Mouse (Mus musculus) midbrain, embryonic 11.5 days (tissue): ENCODE measurements around the gene Rad51b. TPM values are rescaled to one million over a fixed set of nuclear protein-coding genes. Genes with fewer than 3 reads are reported as not detected.
A peak's percentile ranks its signal among the peaks of the same experiment; 100 is the strongest.

Source experiments
- ATAC-seq: fragments of 200-750 bp; cut with Nextera tagmentation; 2 replicates; pipeline ENCODE4 v1.8.0; 2017; ENCODE audit warnings: moderate TSS enrichment, moderate library complexity; ENCODE audit not compliant: low FRiP score
- DNase-seq: peaks from one replicate; pipeline ENCODE4 v3.0.0; 2015; ENCODE audit warnings: low spot score; ENCODE audit errors: missing footprints
- H3K27ac ChIP-seq: fragments of 300-500 bp; sonication (generic); 2 replicates; pipeline ENCODE4 v1.5.1; 2014; ENCODE audit warnings: low read depth, low read length
- H3K27me3 ChIP-seq: fragments of 300-500 bp; sonication (generic); 2 replicates; pipeline ENCODE4 v1.6.1; 2014; ENCODE audit warnings: mild to moderate bottlenecking, low read length, moderate library complexity, mixed read lengths; ENCODE audit not compliant: control insufficient read depth, insufficient read depth
- H3K36me3 ChIP-seq: fragments of 300-500 bp; sonication (generic); 2 replicates; pipeline ENCODE4 v1.6.1; 2014; ENCODE audit warnings: mild to moderate bottlenecking, low read length, moderate library complexity, mixed read lengths; ENCODE audit not compliant: control insufficient read depth, insufficient read depth
- H3K4me1 ChIP-seq: fragments of 300-500 bp; sonication (generic); 2 replicates; pipeline ENCODE4 v1.6.1; 2014; ENCODE audit warnings: low read length; ENCODE audit not compliant: control insufficient read depth, insufficient read depth
- H3K4me2 ChIP-seq: fragments of 300-500 bp; sonication (generic); 2 replicates; pipeline ENCODE4 v1.6.1; 2014; ENCODE audit warnings: mild to moderate bottlenecking, moderate library complexity
- H3K4me3 ChIP-seq: fragments of 300-500 bp; sonication (generic); 2 replicates; pipeline ENCODE4 v1.5.1; 2014; ENCODE audit warnings: low read depth, low read length
- H3K9ac ChIP-seq: fragments of 300-500 bp; sonication (generic); 2 replicates; pipeline ENCODE4 v1.6.1; 2014; ENCODE audit warnings: low read length
- H3K9me3 ChIP-seq: fragments of 300-500 bp; sonication (generic); 2 replicates; pipeline ENCODE4 v1.6.1; 2016; ENCODE audit warnings: low read length; ENCODE audit not compliant: control insufficient read depth
- WGBS: fragments of 180-500 bp; shearing (Covaris S2); extraction: QIAGEN DNeasy Blood & Tissue Kit; methylation state at CpG from one replicate; pipeline ENCODE4 v1.1.7; 2014; 5-methylcytosine and 5-hydroxymethylcytosine counted together
- polyA plus RNA-seq: library from polyadenylated mRNA; unstranded; fragments of >200 nt; fragmentation: Nextera tagmentation; extraction: Ambion mirVana; gene quantifications from 2 replicates; pipeline ENCODE4 v1.2.1, GENCODE M21; 2014

Gene Rad51b
- polyA plus RNA-seq, 1 experiment from 2014 or later, result 6.9 TPM

DNA sequence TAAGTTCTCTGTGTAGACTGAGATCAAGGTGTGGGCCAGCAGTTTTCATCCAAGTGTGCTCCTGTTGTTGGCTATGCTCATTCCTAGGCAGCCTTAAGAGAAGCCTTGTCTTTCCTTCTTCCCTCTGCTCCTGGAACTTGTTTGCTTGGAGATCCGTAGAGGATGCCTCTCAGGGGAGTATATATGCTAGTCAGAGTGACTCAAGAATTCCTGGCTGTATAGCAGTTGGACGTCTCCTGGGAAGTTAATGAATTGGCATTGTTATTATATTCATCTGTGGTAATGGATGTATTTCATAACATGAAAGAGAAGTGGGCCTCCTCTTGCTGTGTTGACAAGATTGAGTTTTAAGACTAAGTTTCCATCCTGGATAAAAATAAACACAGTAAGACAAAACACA, 196.4 kb downstream of the Rad51b start:
- no peaks in the 10 kb centered on the region for H3K9me3 ChIP-seq
- no peak overlapping the region for H3K4me2 ChIP-seq
- 72% methylated on average over 2 of the region's 2 CpGs for WGBS
- DNase-seq (peak; percentile 54), ATAC-seq (no peak)
- no peaks in the 10 kb centered on the region for H3K4me1 ChIP-seq
- H3K4me3 ChIP-seq, result no peak overlapping the region
- no peak overlapping the region for H3K9ac ChIP-seq
- H3K36me3 ChIP-seq, result no peaks in the 10 kb centered on the region
- H3K27me3 ChIP-seq, result no peaks in the 10 kb centered on the region
- no peak overlapping the region for H3K27ac ChIP-seq

DNA sequence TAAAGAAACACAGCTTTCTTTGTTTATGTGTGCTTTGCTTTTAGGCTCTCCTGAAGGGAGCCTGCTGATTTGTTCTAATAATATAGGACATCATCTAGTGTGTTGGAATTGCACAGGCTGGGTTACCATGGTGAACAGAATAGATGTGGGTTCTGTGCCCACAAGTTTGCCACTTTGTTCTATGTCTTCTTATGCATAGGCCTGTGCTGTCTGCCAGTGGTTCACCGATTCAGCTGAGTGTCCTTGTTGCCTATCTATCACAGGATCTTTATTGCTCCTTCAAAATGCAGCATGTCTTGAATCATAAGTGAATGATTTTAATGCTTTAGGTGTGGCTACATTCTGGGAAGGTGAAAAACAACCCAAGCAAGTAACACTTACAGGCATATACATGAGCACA, 201.2 kb downstream of the Rad51b start:
- no peaks in the 10 kb centered on the region for H3K27me3 ChIP-seq
- H3K36me3 ChIP-seq, result no peaks in the 10 kb centered on the region
- 0 out of 2 replicates have a peak, but pooled peaks cover under 1% of the 10 kb centered on the region for H3K4me1 ChIP-seq
- 100% methylated on average over 1 of the region's 1 CpGs for WGBS
- no peak overlapping the region for H3K4me2 ChIP-seq
- ATAC-seq, result no peak
- H3K9ac ChIP-seq, result no peak overlapping the region
- no peaks in the 10 kb centered on the region; the same call in 1 of the 2 replicates for H3K9me3 ChIP-seq
- H3K27ac ChIP-seq, result no peak overlapping the region
- peak; percentile 60 for DNase-seq
- H3K4me3 ChIP-seq, result no peak overlapping the region

DNA sequence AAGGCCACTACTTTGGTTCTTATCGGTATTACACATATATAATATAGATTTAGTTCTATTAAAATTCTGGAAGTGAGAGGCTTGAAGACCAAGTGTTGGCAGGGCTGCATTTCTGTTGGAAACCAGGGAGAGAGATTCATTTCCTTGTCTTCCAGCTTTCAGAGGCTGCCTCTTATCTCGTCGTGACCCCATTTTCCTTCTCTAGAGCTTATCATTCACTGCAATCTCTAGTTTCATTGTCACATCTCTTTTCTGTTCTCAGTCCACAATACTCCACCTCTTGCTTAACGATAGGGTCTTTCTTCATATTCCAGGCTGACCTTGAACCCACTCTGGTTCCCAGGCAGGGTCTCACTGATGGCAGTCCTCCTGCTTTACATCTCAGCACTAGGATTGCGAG, 202.7 kb downstream of the Rad51b start:
- H3K36me3 ChIP-seq, result no peaks in the 10 kb centered on the region
- no peaks in the 10 kb centered on the region for H3K27me3 ChIP-seq
- no peak overlapping the region for H3K9ac ChIP-seq
- H3K9me3 ChIP-seq, result no peaks in the 10 kb centered on the region; the same call in 1 of the 2 replicates
- peaks cover 11% of the 10 kb centered on the region; the same call in 1 of the 2 replicates for H3K4me1 ChIP-seq
- no peak overlapping the region for H3K4me3 ChIP-seq
- H3K4me2 ChIP-seq, result no peak overlapping the region
- DNase-seq (no peak), ATAC-seq (no peak)
- WGBS, result 94% methylated on average over 5 of the region's 5 CpGs
- no peak overlapping the region for H3K27ac ChIP-seq

DNA sequence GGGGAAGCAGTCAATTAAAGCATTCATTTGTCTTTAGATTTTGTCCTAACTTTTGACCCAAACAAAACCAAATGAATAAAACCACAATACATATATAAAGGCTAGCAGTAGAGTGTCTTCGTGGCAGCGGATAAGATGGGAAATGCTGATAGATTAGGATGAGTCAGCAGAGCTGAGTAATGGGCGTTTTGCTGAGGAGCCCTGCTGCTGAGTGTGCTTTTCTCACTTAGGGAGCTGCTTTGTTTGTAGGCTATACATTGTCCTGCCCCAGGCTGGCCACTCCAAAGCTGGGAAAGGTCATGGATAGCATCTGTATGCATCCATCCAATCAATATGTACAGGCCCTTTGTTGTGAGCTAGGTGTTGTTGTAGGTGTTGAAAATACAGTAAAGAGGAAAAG, 204.8 kb downstream of the Rad51b start:
- H3K9me3 ChIP-seq, result no peaks in the 10 kb centered on the region; the same call in 1 of the 2 replicates
- no peak overlapping the region for H3K4me3 ChIP-seq
- no peak overlapping the region for H3K9ac ChIP-seq
- H3K27me3 ChIP-seq, result no peaks in the 10 kb centered on the region
- no peak overlapping the region for H3K27ac ChIP-seq
- peaks cover 12% of the 10 kb centered on the region; the same call in 1 of the 2 replicates for H3K4me1 ChIP-seq
- H3K36me3 ChIP-seq, result no peaks in the 10 kb centered on the region
- ATAC-seq (no peak), DNase-seq (no peak)
- no peak overlapping the region for H3K4me2 ChIP-seq
- WGBS, result 81% methylated on average over 3 of the region's 3 CpGs

DNA sequence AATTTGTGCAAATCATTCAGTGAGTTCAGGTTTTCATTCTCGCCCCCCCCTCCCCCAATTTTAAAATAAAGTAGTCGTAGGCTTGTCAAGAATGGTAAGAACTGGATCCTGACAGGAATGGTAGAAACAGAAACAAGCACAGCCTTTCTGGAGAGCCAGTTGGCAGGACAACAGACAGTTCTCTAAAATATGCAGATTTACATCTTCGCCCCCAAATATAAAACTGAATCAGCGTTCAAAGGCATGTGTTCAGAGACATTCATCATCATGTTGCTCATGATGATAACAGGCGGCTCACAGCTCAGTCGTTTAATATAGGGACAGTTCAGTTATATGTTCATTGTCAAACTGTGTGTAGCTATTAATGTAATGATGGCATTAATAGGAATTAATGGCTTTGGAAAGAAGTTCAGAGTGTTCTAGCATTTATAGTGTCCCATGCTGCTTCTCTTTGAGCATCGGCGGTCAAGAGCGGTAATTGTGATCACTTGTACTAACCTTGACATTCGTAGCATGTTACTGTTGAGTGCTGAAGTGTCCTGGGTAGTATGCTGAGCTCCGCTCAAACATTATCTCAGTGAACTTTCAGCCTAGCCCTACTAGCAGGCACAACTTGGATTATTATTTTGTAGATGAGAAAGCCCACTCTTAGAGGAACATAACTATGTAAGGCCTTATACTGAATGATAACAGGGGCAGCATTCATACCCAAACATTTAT, 205.9 kb downstream of the Rad51b start:
- Histone ChIP-seq H3K27ac (no peak overlapping the region), H3K4me2 (no peak overlapping the region), H3K9me3 (no peaks in the 10 kb centered on the region; the same call in 1 of the 2 replicates), H3K9ac (no peak overlapping the region), H3K27me3 (no peaks in the 10 kb centered on the region), H3K4me3 (no peak overlapping the region), H3K4me1 (peaks cover 21% of the 10 kb centered on the region; the same call in 1 of the 2 replicates), H3K36me3 (no peaks in the 10 kb centered on the region)
- 89% methylated on average over 11 of the region's 11 CpGs for WGBS
- DNase-seq, result no peak
- ATAC-seq, result no peak

DNA sequence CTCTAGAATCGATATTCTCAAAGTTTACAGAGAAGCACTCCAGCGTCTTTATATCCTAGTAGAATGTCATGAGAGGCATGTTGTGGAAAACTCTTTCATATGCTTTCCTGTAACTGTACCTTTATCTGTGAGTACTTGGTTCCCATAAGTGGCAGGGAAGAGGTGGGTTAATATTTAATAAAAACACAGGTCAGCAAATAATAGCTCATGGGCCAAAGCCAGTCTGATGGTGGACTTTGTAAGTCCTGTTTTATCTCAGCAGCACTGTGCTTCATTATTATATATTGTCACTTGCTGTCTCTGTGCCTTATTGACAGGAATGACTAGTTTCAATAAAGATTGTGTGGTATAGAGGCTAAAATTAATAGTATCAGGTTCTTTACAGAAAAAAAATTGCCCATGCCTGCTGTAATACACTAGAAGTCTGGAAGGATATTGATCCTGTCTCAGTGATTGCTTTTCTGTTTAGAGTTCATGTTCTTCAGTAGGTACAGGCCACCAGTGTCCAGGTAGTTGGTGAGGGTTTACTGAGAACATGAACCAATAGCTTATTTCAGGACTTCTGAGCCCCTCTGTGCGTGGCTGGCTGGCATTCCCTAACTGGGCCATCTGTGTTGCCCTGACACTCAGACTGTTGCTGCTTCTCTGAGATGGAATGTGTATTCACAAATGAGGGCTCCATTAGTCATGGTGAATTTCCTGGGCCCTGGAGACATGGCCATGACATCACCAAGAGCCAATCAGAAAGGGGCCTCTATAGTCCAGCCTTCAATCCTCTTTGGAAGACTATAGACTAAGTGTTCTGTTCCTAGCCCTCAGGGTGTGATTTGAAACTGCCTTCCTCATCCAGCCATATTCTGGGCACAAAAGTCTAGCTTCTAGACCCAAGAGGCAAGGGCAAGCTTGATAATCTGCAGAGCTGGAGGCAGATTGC, 206.8 kb downstream of the Rad51b start:
- Histone ChIP-seq H3K27me3 (no peaks in the 10 kb centered on the region), H3K9ac (no peak overlapping the region), H3K4me2 (no peak overlapping the region), H3K9me3 (no peaks in the 10 kb centered on the region; the same call in 1 of the 2 replicates), H3K27ac (peak overlapping the region; percentile 52), H3K36me3 (no peaks in the 10 kb centered on the region), H3K4me3 (no peak overlapping the region), H3K4me1 (peaks cover 21% of the 10 kb centered on the region; the same call in 1 of the 2 replicates)
- ATAC-seq, result peak; percentile 98
- peak; percentile 93 for DNase-seq
- WGBS, result 68% methylated on average over 3 of the region's 3 CpGs

DNA sequence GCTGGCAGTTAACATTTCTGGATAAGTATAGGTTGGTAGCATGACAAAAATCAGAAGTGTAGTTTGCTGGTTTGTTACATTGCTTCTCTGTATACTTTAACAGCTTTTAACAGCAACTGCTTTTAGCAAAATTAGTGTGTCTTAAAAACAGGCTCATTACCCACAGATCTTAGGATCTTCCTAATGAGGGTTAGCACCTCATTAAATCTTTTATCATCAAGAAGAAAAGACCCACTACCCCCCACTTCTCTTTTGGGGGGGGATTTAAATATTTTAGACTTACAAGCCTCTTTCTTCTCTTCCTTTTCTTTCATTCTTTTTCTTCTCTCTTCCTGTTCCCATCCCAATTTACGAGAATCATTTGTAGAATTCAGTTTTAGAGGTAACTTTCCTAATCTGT, 207.6 kb downstream of the Rad51b start:
- no peaks in the 10 kb centered on the region; the same call in 1 of the 2 replicates for H3K9me3 ChIP-seq
- 46% methylated on average over 1 of the region's 1 CpGs for WGBS
- H3K9ac ChIP-seq, result no peak overlapping the region
- peak overlapping the region; percentile 52 for H3K27ac ChIP-seq
- no peaks in the 10 kb centered on the region for H3K27me3 ChIP-seq
- H3K36me3 ChIP-seq, result no peaks in the 10 kb centered on the region
- DNase-seq (no peak), ATAC-seq (peak; percentile 19; the same call in 1 of the 2 replicates)
- H3K4me3 ChIP-seq, result no peak overlapping the region
- no peak overlapping the region for H3K4me2 ChIP-seq
- peaks cover 21% of the 10 kb centered on the region; the same call in 1 of the 2 replicates for H3K4me1 ChIP-seq

DNA sequence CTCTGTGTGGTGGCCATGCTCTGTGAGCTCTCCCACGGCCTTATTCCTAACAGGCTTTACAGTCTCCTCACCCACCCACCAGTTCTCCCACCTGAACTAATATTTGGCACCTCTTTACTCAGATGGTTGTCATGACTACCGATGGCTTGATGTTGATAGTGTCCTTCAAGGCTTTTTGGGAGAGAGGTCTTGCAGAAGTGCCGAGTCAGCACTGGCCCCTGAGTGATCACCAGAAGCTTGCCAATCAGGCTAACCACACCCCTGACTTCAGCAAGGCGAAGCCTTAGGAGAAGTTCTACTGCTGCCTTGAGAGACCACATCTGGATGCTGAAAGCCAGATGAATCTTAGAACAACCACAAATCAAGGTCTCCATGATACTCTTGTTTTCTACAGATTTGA, 209.3 kb downstream of the Rad51b start:
- Histone ChIP-seq H3K4me3 (no peak overlapping the region), H3K27me3 (no peaks in the 10 kb centered on the region), H3K9me3 (no peaks in the 10 kb centered on the region), H3K4me2 (no peak overlapping the region), H3K9ac (no peak overlapping the region), H3K36me3 (no peaks in the 10 kb centered on the region), H3K4me1 (peaks cover 24% of the 10 kb centered on the region; the same call in 1 of the 2 replicates), H3K27ac (no peak overlapping the region)
- no peak for DNase-seq
- 85% methylated on average over 4 of the region's 4 CpGs for WGBS
- no peak for ATAC-seq
